Mouse (Mus musculus) lung, postnatal 36 days (tissue): ENCODE measurements around the gene Midn.

Experiments
- DNase-seq: peaks from one replicate; pipeline ENCODE4 v3.0.0; 2022; ENCODE audit warnings: mixed read lengths

Midn gene

GRCm38 (mm10) chr10:80196778-80197581 lies 48.9 kb downstream of the Midn start:
- DNase-seq: no peak

GRCm38 (mm10) chr10:80199440-80200008 lies 51.5 kb downstream of the Midn start:
- DNase-seq: peak; percentile 97

GRCm38 (mm10) chr10:80200485-80200884 lies 52.4 kb downstream of the Midn start:
- DNase-seq: no peak

- DNase-seq: no peak
These were observed 56.0 kb downstream of the Midn start for GRCm38 (mm10) chr10:80204055-80204454.

- no peak for DNase-seq
These were observed 59.1 kb downstream of the Midn start for GRCm38 (mm10) chr10:80207201-80207600.

GRCm38 (mm10) chr10:80207676-80208075 lies 59.6 kb downstream of the Midn start:
- DNase-seq: no peak
